Mouse (Mus musculus) lung, embryonic 14.5 days (tissue): ENCODE results near the gene Lyar. TPM values are rescaled to one million over a fixed set of nuclear protein-coding genes. Genes with fewer than 3 reads are reported as not detected.

ENCODE experiments used
- ATAC-seq: fragments of 200-750 bp; cut with Nextera tagmentation; 2 replicates; pipeline ENCODE4 v1.8.0; 2017; ENCODE audit warnings: mild to moderate bottlenecking, moderate TSS enrichment, moderate library complexity; ENCODE audit not compliant: insufficient read depth
- DNase-seq: peaks from one replicate; pipeline ENCODE4 v3.0.0-alpha.2; 2015
- H3K27ac ChIP-seq: fragments of 300-500 bp; sonication (generic); 2 replicates; pipeline ENCODE4 v1.5.1; 2014; ENCODE audit warnings: low read depth, mild to moderate bottlenecking, moderate library complexity
- H3K27me3 ChIP-seq: fragments of 300-500 bp; sonication (generic); 2 replicates; pipeline ENCODE4 v1.6.1; 2014; ENCODE audit warnings: low read length, control low read depth; ENCODE audit not compliant: insufficient read depth
- H3K36me3 ChIP-seq: fragments of 300-500 bp; sonication (generic); 2 replicates; pipeline ENCODE4 v1.6.1; 2014; ENCODE audit warnings: control low read depth; ENCODE audit not compliant: insufficient read depth
- H3K4me1 ChIP-seq: fragments of 300-500 bp; sonication (generic); 2 replicates; pipeline ENCODE4 v1.6.1; 2014; ENCODE audit warnings: antibody characterized with exemption, control low read depth; ENCODE audit not compliant: insufficient read depth
- H3K4me2 ChIP-seq: fragments of 300-500 bp; sonication (generic); 2 replicates; pipeline ENCODE4 v1.6.1; 2014; ENCODE audit warnings: mild to moderate bottlenecking
- H3K4me3 ChIP-seq: fragments of 300-500 bp; sonication (generic); 2 replicates; pipeline ENCODE4 v1.5.1; 2014; ENCODE audit warnings: low read depth, low read length
- H3K9ac ChIP-seq: fragments of 300-500 bp; sonication (generic); 2 replicates; pipeline ENCODE4 v1.6.1; 2014
- H3K9me3 ChIP-seq: fragments of 300-500 bp; sonication (generic); 2 replicates; pipeline ENCODE4 v1.6.1; 2016; ENCODE audit warnings: low read depth, low read length, control low read depth
- CTCF ChIP-seq: IDR thresholded peaks from 2 replicates; pipeline ENCODE4 v1.5.1; 2016; ENCODE audit warnings: antibody characterized with exemption, low read depth
- WGBS: fragments of 180-500 bp; shearing (Covaris S2); extraction: QIAGEN DNeasy Blood & Tissue Kit; methylation state at CpG from one replicate; pipeline ENCODE4 v1.1.7; 2014; 5-methylcytosine and 5-hydroxymethylcytosine counted together
- polyA plus RNA-seq: library from polyadenylated mRNA; unstranded; fragments of >200 nt; fragmentation: Nextera tagmentation; extraction: Ambion mirVana; gene quantifications from 2 replicates; pipeline ENCODE4 v1.2.1, GENCODE M21; 2014

The Lyar gene
- polyA plus RNA-seq, result 105 and 112 TPM in 2 replicates

GRCm38 (mm10) chr5:38220328-38220912, at the start of gene Lyar, which contains the start of gene Zbtb49:
Lyar (plus strand) TSS chr5:38220470.
Zbtb49 (minus strand) TSS chr5:38220457.
- TF ChIP-seq CTCF, result no peak
- H3K4me3 ChIP-seq, result peak within 1 kb of the TSS; percentile 92
- H3K9ac ChIP-seq, result peak within 1 kb of the TSS; percentile 87
- H3K36me3 ChIP-seq, result peaks cover 11% of the 10 kb centered on the region
- DNase-seq, result peak; percentile 96
- H3K27me3 ChIP-seq, result no peaks in the 10 kb centered on the region
- H3K9me3 ChIP-seq, result no peaks in the 10 kb centered on the region
- peak within 1 kb of the TSS; percentile 46 for H3K27ac ChIP-seq
- H3K4me1 ChIP-seq, result peaks cover 6% of the 10 kb centered on the region
- peak; percentile 94 for ATAC-seq
- WGBS, result under 1% methylated on average over 55 of the region's 55 CpGs
- peak within 1 kb of the TSS; percentile 89 for H3K4me2 ChIP-seq

- Histone ChIP-seq H3K27ac (no peak overlapping the region), H3K9ac (no peak overlapping the region), H3K9me3 (no peaks in the 10 kb centered on the region), H3K27me3 (no peaks in the 10 kb centered on the region), H3K4me3 (no peak overlapping the region), H3K36me3 (no peaks in the 10 kb centered on the region), H3K4me1 (no peaks in the 10 kb centered on the region), H3K4me2 (no peak overlapping the region)
- no peak for TF ChIP-seq CTCF
- DNase-seq (peak; percentile 52), ATAC-seq (no peak)
- WGBS, result 34% methylated on average over 5 of the region's 5 CpGs
Measured at GRCm38 (mm10) chr5:38173766-38174165, 46.5 kb upstream of the Lyar start.

GRCm38 (mm10) chr5:38174256-38174912, 45.9 kb upstream of the Lyar start:
- Histone ChIP-seq H3K9ac (no peak overlapping the region), H3K4me3 (no peak overlapping the region), H3K27ac (no peak overlapping the region), H3K4me1 (no peaks in the 10 kb centered on the region), H3K4me2 (no peak overlapping the region), H3K27me3 (no peaks in the 10 kb centered on the region), H3K9me3 (no peaks in the 10 kb centered on the region), H3K36me3 (no peaks in the 10 kb centered on the region)
- DNase-seq (no peak), ATAC-seq (no peak)
- no peak for TF ChIP-seq CTCF
- WGBS, result 76% methylated on average over 16 of the region's 16 CpGs

GRCm38 (mm10) chr5:38184688-38185285, 35.5 kb upstream of the Lyar start:
- no peaks in the 10 kb centered on the region for H3K4me1 ChIP-seq
- TF ChIP-seq CTCF, result no peak
- ATAC-seq (no peak), DNase-seq (no peak)
- 76% methylated on average over 6 of the region's 6 CpGs for WGBS
- no peak overlapping the region for H3K4me3 ChIP-seq
- H3K27me3 ChIP-seq, result no peaks in the 10 kb centered on the region
- H3K9ac ChIP-seq, result no peak overlapping the region
- no peaks in the 10 kb centered on the region for H3K36me3 ChIP-seq
- H3K9me3 ChIP-seq, result no peaks in the 10 kb centered on the region
- no peak overlapping the region for H3K27ac ChIP-seq
- H3K4me2 ChIP-seq, result no peak overlapping the region

GRCm38 (mm10) chr5:38187006-38187405, 33.3 kb upstream of the Lyar start:
- H3K4me2 ChIP-seq, result no peak overlapping the region
- DNase-seq (no peak), ATAC-seq (no peak)
- H3K36me3 ChIP-seq, result no peaks in the 10 kb centered on the region
- no peak overlapping the region for H3K27ac ChIP-seq
- 76% methylated on average over 2 of the region's 2 CpGs for whole genome bisulfite sequencing
- H3K27me3 ChIP-seq, result no peaks in the 10 kb centered on the region
- H3K4me1 ChIP-seq, result no peaks in the 10 kb centered on the region
- H3K4me3 ChIP-seq, result no peak overlapping the region
- TF ChIP-seq CTCF, result no peak
- H3K9ac ChIP-seq, result no peak overlapping the region
- H3K9me3 ChIP-seq, result no peaks in the 10 kb centered on the region

GRCm38 (mm10) chr5:38190907-38191306, 29.4 kb upstream of the Lyar start:
- Histone ChIP-seq H3K4me1 (no peaks in the 10 kb centered on the region), H3K4me3 (no peak overlapping the region), H3K36me3 (no peaks in the 10 kb centered on the region), H3K9me3 (no peaks in the 10 kb centered on the region), H3K4me2 (no peak overlapping the region), H3K27me3 (no peaks in the 10 kb centered on the region), H3K9ac (no peak overlapping the region), H3K27ac (no peak overlapping the region)
- 86% methylated on average over 3 of the region's 3 CpGs for WGBS
- ATAC-seq (no peak), DNase-seq (no peak)
- TF ChIP-seq CTCF, result no peak

- 49% methylated on average over 2 of the region's 2 CpGs for WGBS
Measured at GRCm38 (mm10) chr5:38194946-38195345, 25.3 kb upstream of the Lyar start.

More at GRCm38 (mm10) chr5:38194946-38195345, 25.3 kb upstream of the Lyar start:
- no peak for ATAC-seq
- Histone ChIP-seq H3K9ac (no peak overlapping the region), H3K4me1 (no peaks in the 10 kb centered on the region), H3K4me3 (no peak overlapping the region), H3K4me2 (no peak overlapping the region), H3K27ac (no peak overlapping the region), H3K27me3 (no peaks in the 10 kb centered on the region), H3K9me3 (no peaks in the 10 kb centered on the region), H3K36me3 (0 out of 2 replicates have a peak, but pooled peaks cover 7% of the 10 kb centered on the region)
- DNase-seq, result no peak
- no peak for TF ChIP-seq CTCF
